Mouse (Mus musculus): ENCODE data around the gene Shank1. TPM values are rescaled to one million over a fixed set of nuclear protein-coding genes. Genes with fewer than 3 reads are reported as not detected.

Gene Shank1
- total RNA-seq, 2 experiments from 2014 or later, result 5.2 to 6.7 TPM

DNA sequence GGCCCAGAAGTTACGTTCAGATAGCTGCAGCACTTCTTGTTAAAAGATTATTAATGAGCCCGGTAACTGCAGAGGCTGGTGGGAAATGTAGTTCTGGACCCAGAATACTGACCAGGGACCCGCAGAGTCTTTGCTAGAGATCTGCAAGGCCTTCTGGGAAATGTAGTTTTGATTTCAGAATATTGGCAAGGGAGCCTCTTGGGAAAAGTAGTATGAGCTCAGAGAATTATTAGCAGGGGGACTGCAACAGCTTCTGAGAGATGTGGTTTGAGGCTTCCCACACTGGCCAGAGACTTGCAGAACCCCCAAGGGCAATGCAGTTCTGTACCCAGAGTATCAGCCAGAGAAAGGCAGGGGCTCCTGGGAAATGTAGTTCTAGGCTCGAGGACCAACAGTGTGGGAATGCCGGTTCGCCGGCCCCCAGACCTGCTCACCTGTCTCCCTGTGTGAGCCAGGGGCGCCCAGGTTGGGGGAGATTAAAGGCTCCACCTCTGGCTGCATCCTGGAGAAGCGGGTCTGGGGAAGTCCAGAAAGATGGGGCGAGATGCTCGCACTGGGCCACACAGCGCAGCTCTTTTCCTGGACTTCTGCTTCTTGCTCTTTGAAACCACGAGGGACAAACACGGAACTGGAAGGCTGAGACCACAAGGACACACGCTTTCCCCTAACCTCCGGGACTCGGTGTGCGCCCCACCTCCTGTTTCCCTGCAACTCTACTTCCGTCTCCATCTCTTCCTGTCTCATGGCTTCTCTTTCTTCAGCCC is 64.0 kb downstream of the Shank1 start:
- DNase-seq, result peak; percentile 80 to 88

DNA sequence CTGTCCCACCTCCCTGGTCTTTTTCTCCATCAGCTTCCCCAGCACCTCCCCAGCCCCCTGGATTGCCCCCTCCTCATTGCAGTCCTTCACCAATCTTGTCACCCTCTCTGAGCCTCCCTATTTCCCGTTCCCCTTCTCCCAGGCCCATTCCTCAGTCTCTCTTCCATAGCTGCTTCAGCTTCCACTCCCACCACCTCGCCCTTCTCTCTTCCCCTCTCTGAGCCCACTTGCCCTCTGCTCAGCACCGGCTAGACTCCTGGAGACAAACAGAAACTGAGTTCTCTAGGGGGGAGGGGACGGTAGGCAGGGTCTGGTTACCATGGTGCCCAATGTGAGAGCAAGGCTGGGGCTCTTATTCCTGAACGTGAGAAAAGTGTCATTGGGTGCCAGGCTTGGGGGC is 64.7 kb downstream of the Shank1 start:
- no peak for DNase-seq

DNA sequence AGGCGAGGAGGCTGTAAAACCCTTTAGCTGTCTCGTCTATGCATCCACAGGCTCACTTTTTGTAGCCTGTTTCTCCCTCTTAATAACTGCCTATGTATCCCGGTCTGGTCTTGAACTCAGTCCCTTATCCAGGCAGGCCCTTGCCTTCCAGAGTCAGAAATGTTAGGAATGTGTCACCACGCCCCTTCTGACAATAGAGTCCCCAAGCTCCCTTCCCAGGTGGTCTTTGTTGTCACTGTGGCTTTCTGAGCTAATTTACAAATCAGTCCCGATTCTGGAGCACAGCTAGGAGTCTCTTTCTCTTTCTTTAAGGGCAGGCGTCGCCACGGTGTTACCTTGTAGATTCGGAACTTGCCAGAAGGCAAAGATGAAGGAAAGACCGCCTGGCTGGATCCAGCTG is 65.2 kb downstream of the Shank1 start:
- no peak for DNase-seq

DNA sequence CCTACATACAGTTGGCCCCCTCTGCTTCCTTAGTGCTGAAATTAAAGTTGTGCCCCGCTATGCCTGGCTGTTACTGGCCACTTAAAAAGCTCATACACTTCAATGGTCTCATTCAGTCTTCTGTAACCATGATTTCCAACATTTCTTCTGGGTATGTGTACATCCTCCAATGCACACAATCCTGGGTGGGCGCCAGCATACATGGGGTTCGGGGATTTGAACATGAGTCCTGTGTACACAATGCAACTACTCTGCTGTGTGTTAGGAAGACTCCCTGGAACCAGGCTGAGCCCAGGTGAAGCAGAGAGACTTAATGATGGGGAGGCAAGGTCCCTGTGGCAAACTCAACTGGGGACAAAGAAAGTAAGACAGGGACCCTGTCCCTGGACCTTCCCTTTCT is 65.7 kb downstream of the Shank1 start:
- DNase-seq, result no peak

DNA sequence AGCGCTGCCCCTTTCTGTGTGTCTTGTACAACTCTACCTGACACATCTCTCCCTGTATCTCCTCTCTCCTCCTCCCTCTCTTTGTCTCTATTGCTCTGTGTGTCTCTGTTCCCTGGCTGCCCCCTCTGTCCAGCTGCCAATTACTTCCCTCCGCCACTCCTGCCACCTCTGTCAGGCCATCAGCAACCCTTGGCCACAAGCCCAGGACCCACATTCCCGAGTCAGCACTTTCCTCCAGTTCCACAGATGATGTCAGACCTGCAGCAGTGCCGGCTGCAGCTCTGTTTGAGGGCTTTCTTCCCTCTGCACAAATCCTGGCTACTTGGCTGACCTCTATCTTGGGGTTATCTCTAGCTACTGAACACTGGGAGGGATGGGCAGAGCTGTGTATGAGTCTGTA is 68.2 kb downstream of the Shank1 start:
- peak; percentile 37 to 44 for DNase-seq

DNA sequence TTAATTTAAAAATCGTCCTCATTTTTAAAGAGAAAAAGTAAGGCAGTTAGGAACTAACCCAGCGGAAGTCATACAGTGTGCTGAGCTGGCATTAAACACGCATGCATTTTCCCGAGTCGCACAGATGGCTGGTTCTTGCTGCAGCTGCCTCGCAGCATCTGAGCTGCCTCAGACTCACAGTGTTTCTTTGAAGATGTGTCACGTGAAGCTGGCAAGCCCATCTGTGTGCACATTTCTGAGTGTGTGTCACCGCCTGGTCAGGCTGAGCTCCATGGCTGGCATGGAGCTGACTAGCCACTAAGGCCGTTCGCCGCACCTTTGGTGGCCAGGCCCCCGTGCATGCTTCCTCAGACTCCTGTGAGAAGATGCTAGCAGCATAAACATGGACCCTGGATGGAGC is 72.5 kb downstream of the Shank1 start:
- no peak for DNase-seq

DNA sequence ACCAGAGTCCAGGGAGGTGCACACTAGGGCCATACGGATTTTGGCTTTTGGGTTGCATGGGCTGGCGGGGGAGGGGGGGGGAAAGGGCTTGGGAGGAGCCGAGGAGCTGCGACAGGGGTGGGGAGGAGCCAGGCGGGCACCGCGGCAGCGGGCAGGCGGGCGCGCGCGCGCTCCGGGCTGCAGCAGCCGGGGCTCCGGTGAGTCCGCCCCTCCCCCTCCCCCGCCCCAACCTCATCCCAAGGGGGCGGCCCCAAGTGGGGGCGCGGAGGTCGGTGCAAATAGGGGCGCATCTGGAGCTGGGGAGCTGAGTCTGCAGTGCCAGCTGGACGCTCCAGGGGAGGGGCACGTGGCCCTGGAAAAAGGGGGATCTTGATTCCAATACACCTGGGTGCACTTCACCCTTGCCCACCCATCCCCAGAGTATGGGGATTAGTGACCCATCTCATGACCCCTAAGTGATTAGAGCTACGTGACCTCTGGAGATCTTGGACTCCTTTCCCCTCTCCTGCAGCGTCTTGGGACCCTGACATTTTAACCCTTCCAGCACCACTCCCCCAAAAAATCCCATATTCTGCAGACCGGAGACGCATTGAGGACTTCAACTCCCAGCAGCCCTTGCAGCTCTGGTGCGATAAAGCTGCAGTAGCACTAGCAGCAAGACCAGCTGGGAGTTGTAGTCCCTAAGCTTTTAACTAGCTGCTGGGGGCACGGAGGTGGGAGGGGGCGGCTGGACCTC is 74.1 kb downstream of the Shank1 start, which contains the start of gene Syt3:
Syt3 (plus strand) TSS at position 123 of the 736 bp plus-strand sequence.
- peak; percentile 69 to 83 for DNase-seq

DNA sequence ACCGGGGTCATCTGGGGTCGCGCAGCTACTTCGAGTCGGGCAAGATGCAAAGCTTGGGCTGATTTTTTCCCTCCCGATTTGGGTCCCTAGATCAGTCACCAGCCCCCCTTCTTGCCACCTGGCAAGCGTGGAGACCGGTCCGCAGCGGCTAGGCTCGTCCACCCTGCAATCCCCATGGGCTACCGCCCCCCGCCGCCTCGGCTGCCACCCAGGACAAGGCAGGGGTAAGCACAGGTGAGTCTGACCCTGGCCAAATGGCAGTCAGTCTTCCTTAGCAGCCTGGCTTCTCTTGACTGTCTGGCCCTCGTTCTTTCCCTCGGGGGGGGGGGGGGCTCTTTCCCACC is 74.6 kb downstream of the Shank1 start:
- no peak for DNase-seq

DNA sequence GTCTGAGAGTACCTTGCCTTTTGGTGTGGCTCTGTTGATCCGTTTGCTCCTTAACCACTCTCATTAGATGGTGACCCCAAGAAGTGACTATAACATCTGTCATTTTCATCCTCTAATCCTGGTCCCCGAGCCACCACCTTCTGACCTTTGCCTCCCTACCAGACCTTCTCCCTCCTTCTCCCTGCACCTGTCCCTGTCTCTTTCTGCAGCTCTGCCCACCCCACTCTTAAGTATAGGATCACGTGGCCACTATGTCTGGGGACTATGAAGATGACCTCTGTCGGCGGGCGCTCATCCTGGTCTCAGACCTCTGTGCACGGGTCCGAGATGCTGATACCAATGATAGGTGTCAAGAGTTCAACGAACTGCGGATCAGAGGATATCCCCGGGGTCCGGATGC is 75.7 kb downstream of the Shank1 start, which contains the start of gene 1700008O03Rik:
1700008O03Rik (minus strand) TSS at position 101 of the 400 bp plus-strand sequence.
- DNase-seq, result no peak

DNA sequence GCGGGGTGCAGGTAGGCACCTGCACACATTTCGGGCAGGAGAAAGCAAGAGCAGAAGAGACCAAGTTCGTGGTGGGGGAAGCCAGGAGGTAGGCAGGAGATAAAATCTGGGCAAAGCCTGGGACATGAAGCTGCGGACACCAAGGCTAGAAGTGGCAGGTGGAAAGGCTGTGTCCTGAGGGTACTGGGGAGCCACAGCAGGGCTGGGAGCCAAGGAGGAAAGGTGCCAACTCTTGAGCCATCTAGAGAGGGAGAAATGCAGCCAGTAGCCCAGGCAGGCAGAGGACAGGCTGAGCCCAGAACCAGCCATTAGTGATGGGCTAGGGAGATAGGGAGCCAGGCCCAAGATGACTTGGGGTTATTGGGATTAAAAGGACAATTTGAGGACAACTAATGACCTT is 81.8 kb downstream of the Shank1 start:
- DNase-seq, result peak in 1 of 2 experiments; percentile 32

DNA sequence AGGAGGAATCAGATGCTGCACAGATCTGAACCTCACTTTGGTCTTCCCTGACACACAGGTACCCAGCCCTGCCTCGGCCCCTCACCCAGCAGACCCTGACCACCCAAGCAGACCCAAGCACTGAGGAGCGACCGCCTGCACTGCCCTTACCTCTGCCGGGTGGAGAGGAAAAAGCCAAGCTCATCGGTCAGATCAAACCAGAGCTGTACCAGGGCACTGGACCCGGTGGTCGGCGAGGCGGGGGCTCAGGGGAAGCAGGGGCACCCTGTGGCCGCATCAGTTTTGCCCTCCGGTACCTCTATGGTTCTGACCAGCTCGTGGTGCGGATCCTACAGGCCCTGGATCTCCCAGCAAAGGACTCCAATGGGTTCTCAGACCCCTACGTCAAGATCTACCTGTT is 82.3 kb downstream of the Shank1 start:
- DNase-seq, result no peak

DNA sequence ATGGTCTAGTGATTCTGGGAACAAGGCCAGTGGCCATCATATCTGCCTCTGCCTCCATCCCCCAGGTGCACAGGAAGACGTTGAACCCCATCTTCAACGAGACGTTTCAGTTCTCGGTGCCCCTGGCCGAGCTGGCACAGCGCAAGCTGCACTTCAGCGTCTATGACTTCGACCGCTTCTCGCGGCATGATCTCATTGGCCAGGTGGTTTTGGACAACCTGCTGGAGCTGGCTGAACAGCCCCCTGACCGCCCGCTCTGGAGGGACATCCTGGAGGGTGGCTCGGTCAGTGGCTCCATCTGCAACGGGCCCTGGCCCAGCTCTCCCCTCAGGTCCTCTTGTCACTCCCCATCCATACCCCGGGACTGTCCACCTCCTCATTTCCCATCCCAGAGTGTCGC is 83.2 kb downstream of the Shank1 start:
- no peak for DNase-seq

DNA sequence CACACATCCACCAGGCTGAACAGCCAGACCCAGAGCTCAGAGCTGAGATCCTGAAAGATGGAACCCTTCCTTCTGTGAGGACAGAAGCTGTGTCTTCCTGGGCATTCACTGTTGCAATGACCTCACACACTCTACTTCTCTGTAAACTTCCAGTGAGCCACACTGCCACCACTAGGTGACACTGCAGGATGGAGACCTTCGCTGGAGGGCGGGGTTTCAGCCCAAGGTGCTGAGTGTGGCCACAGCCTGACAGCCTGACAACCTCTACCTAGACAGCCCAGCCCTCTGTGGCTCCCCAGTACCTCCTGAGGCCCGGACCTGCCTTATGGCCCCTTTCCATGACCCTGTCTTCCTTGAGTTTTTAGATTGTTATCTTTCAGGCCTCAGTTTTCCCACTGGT is 88.5 kb downstream of the Shank1 start:
- DNase-seq, result peak; percentile 50 to 58

DNA sequence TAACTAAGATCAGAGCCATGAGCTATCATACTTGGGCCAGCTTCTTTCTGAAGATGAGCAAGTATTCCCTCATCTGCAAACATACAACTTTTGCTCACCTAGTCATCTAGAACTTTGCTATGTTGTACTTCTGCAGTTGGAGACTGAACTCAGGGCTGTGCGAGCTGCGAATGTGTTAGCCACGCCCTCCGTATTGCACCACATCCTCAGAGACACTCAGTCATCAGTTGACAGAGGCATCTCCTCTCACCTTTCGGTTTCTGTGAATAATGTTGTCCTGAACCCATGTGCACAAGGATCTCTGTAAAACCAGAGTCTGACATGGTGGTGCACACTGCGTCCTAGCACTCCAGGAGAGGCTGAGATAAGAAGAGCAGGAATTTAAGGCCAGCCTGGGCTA is 91.6 kb downstream of the Shank1 start:
- DNase-seq, result no peak

DNA sequence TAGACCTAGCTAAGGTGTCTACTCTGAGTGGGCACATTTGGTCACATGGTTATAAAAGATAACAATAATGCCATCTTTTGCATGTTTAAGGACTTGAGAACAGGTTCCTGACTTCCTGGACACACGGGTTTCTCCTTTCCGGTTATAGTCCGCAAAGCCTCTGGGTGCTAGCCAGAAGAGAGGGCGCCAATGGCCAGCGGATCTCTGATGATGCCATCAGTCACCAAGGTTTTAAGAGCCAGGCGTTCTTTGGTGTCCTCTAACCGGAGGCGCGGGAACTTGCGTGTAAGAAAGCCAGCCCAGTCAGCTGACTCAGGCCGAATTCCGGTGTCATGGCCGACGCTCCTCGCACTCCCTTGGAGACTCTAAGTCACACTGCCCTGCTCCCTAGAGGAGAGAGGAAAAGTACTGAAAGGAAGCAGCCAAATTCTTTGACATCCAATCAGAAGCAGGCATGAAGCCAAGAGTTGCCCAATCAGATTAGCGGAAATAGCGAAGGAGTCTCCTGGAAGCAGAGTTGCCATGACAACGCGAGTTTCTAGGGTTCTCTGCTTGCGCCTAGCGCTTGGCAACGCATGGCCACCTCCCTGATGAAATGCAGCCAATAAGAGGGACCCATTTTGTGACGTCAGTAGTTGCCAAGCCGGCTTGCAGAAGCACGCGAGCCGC is 95.4 kb downstream of the Shank1 start:
- DNase-seq, result peak; percentile 87 to 89

DNA sequence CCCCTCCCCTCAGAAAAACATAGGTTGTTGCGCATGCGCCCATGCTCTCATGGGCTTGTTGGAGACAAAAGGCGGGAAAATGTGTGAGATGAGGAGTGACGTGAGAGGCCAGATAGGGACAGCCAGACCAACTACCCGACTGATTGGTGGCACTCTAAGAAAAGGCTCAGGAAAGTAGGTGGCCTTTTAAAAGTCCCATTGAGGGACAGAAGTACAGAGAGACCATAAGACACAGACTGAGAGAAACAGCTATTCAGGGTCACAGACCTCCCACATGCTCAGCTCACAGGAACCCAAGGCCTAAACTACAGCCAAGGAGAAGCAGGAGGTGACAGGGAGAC is 95.9 kb downstream of the Shank1 start:
- no peak for DNase-seq

Other genes starting within 250 kb of the Shank1 start
- not detected for gene Klk1b21, start 207.9 kb upstream of the Shank1 start, total RNA-seq (2021)
- not detected for gene Klk1b22, start 197.6 kb upstream of the Shank1 start, total RNA-seq (2021)
- not detected for gene Klk1b16, start 173.5 kb upstream of the Shank1 start, total RNA-seq (2021)
- not detected for gene Klk1b24, start 122.0 kb upstream of the Shank1 start, total RNA-seq (2021)
- not detected for gene Klk1b3, start 112.1 kb upstream of the Shank1 start, total RNA-seq (2021)
- not detected for gene Klk1b4, start 102.8 kb upstream of the Shank1 start, total RNA-seq (2021)
- not detected for gene Klk1b5, start 94.3 kb upstream of the Shank1 start, total RNA-seq (2021)
- not detected for gene Klk1, start 84.9 kb upstream of the Shank1 start, total RNA-seq (2021)
- gene Gm36864, start 74.1 kb upstream of the Shank1 start, total RNA-seq (2021), result not detected
- under 1 TPM; 0.43 to 0.63 TPM for gene 1700028J19Rik, start 63.6 kb upstream of the Shank1 start, total RNA-seq (2021)
- 100 to 1,000 TPM in 1 of 2 experiments, 10 to 100 TPM in 1; 99.6 to 120 TPM for gene 2410002F23Rik, start 63.5 kb upstream of the Shank1 start, total RNA-seq (2021)
- not detected for gene Acp4, start 52.9 kb upstream of the Shank1 start, total RNA-seq (2021)
- gene Gm15517, start 48.8 kb upstream of the Shank1 start, total RNA-seq (2021), result not detected
- 1 to 10 TPM; 4.1 TPM for gene Clec11a, start 3.4 kb upstream of the Shank1 start, total RNA-seq (2021)
- gene Syt3, start 73.8 kb downstream of the Shank1 start, total RNA-seq (2021), result 1 to 10 TPM; 3.0 to 4.7 TPM
- gene 1700008O03Rik, start 75.6 kb downstream of the Shank1 start, total RNA-seq (2021), result under 1 TPM; 0.63 to 0.99 TPM
- gene Lrrc4b, start 118.8 kb downstream of the Shank1 start, total RNA-seq (2021), result 1 to 10 TPM; 3.9 to 4.9 TPM
- under 1 TPM in 1 of 2 experiments, not detected in 1; 0.63 TPM for gene Aspdh, start 155.1 kb downstream of the Shank1 start, total RNA-seq (2021)
- 10 to 100 TPM; 53.9 to 61.0 TPM for gene Josd2, start 157.7 kb downstream of the Shank1 start, total RNA-seq (2021)
- 10 to 100 TPM; 91.2 to 99.2 TPM for gene Emc10, start 186.3 kb downstream of the Shank1 start, total RNA-seq (2021)
- gene Fam71e1, start 186.3 kb downstream of the Shank1 start, total RNA-seq (2021), result 1 to 10 TPM; 8.5 to 9.5 TPM
- not detected for gene Mybpc2, start 214.4 kb downstream of the Shank1 start, total RNA-seq (2021)
- gene Spib, start 221.8 kb downstream of the Shank1 start, total RNA-seq (2021), result under 1 TPM; 0.30 to 0.49 TPM
- 10 to 100 TPM; 12.6 to 17.0 TPM for gene Pold1, start 238.6 kb downstream of the Shank1 start, total RNA-seq (2021)
- 100 to 1,000 TPM in 1 of 2 experiments, 10 to 100 TPM in 1; 98.5 to 113 TPM for gene Nr1h2, start 243.7 kb downstream of the Shank1 start, total RNA-seq (2021)